Mouse (Mus musculus) stomach, embryonic 14.5 days (tissue): ENCODE measurements around the gene Gapt. TPM values are rescaled to one million over a fixed set of nuclear protein-coding genes. Genes with fewer than 3 reads are reported as not detected.
"Not testable (repeated sequence)": the region's sequence is repeated elsewhere in the genome, so short reads cannot be mapped to it uniquely, and the experiment has no call there.

Source experiments
- ATAC-seq: fragments of 200-750 bp; cut with Nextera tagmentation; 2 replicates; pipeline ENCODE4 v1.8.0; 2017; ENCODE audit warnings: low read depth, moderate TSS enrichment; ENCODE audit not compliant: insufficient number of reproducible peaks, insufficient read depth, low FRiP score
- H3K27ac ChIP-seq: fragments of 300-500 bp; sonication (generic); 2 replicates; pipeline ENCODE4 v1.5.1; 2014; ENCODE audit warnings: mild to moderate bottlenecking, low read length, moderate library complexity, mixed read lengths
- H3K27me3 ChIP-seq: fragments of 300-500 bp; sonication (generic); 2 replicates; pipeline ENCODE4 v1.6.1; 2014; ENCODE audit warnings: low read length, control low read depth, mixed read lengths; ENCODE audit not compliant: control insufficient read depth, insufficient read depth
- H3K36me3 ChIP-seq: fragments of 300-500 bp; sonication (generic); 2 replicates; pipeline ENCODE4 v1.6.1; 2014; ENCODE audit warnings: mild to moderate bottlenecking, control low read depth, low read length, moderate library complexity, mixed read lengths; ENCODE audit not compliant: control insufficient read depth, insufficient read depth
- H3K4me1 ChIP-seq: fragments of 300-500 bp; sonication (generic); 2 replicates; pipeline ENCODE4 v1.6.1; 2014; ENCODE audit warnings: low read length, control low read depth, mixed read lengths; ENCODE audit not compliant: control insufficient read depth, insufficient read depth
- H3K4me2 ChIP-seq: fragments of 300-500 bp; sonication (generic); replicated peaks from 2 replicates; pipeline ENCODE4 v1.6.1; 2014; ENCODE audit warnings: low read depth, low read length, control low read depth
- H3K4me3 ChIP-seq: fragments of 300-500 bp; sonication (generic); 2 replicates; pipeline ENCODE4 v1.5.1; 2014; ENCODE audit warnings: low read depth, low read length, control low read depth
- H3K9ac ChIP-seq: fragments of 300-500 bp; sonication (generic); replicated peaks from 2 replicates; pipeline ENCODE4 v1.6.1; 2014; ENCODE audit warnings: low read depth, mild to moderate bottlenecking, control low read depth, low read length, moderate library complexity, mixed read lengths
- H3K9me3 ChIP-seq: fragments of 300-500 bp; sonication (generic); 2 replicates; pipeline ENCODE4 v1.6.1; 2016; ENCODE audit warnings: low read depth, low read length, control low read depth; ENCODE audit not compliant: control insufficient read depth
- WGBS: fragments of 180-500 bp; shearing (Covaris S2); extraction: QIAGEN DNeasy Blood & Tissue Kit; methylation state at CpG from one replicate; pipeline ENCODE4 v1.1.7; 2014; 5-methylcytosine and 5-hydroxymethylcytosine counted together
- polyA plus RNA-seq: library from polyadenylated mRNA; unstranded; fragments of >200 nt; fragmentation: Nextera tagmentation; extraction: Ambion mirVana; gene quantifications from 2 replicates; pipeline ENCODE4 v1.2.1, GENCODE M21; 2014

The Gapt gene
- polyA plus RNA-seq, 1 experiment from 2014 or later = not detected

- H3K4me3 ChIP-seq, H3K4me2 ChIP-seq, H3K36me3 ChIP-seq, H3K9ac ChIP-seq, H3K4me1 ChIP-seq, H3K27me3 ChIP-seq, ATAC-seq, H3K27ac ChIP-seq, H3K9me3 ChIP-seq: not testable (repeated sequence)
- WGBS = 53% methylated on average over 6 of the region's 6 CpGs
Measured at GRCm38 (mm10) chr13:110368556-110369040, 11.6 kb upstream of the Gapt start.

DNA sequence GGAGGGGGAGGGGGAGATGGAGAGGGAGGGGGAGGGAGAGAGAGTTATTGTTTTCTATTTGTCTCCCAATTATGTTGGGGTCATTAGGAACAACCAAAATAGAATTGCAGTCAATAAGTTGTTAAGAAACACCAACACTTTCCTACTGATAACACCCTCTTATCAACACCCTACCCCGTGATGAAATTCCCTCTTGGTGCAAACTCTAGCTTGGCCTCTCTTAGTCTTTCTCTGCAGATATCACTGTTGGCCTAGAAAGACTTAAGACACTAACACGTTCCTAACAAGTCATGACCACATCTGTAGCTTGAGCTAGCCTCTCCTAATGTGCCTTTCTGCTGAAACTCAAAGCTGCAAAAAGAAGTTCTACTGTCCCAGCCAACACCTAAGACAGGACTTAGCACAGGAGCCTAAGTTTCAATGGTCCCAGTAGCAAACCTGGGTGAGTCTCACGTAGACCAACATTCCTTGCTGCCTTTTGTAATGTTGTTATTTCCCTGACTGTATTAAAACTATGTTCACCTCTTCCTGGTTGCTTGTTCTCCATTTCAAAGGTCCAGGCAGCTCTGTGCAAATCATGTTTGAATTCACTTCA is 11.1 kb upstream of the Gapt start:
- Histone ChIP-seq H3K9ac (no peak overlapping the region), H3K27me3 (no peaks in the 10 kb centered on the region), H3K36me3 (no peaks in the 10 kb centered on the region), H3K4me1 (no peaks in the 10 kb centered on the region), H3K9me3 (no peaks in the 10 kb centered on the region), H3K4me3 (no peak overlapping the region), H3K27ac (no peak overlapping the region), H3K4me2 (no peak overlapping the region)
- WGBS = 83% methylated on average over 3 of the region's 3 CpGs
- ATAC-seq = no peak

DNA sequence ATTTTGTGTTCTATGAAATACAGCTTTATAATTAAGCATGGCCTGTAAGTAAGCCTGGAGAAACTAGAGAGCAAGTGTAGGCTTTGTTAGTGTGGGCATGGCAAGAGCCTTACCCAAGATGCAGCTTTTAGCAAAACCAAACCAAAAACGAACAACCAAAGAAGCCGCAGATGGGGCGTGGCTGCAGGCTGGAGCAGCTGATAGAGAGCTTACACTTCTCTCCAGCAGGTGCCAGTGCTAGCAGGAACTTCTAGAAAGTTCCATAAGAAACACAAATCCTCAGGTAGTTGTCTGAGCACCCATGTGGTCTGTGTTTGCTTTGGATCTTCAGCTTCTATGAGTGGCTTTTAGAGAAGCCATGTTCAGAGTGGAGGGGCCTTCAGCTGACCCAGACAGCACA is 9.5 kb upstream of the Gapt start:
- no peak for ATAC-seq

GRCm38 (mm10) chr13:110363722-110364121 is 6.7 kb upstream of the Gapt start:
- Histone ChIP-seq H3K27me3 (no peaks in the 10 kb centered on the region), H3K36me3 (no peaks in the 10 kb centered on the region), H3K27ac (no peak overlapping the region), H3K4me1 (no peaks in the 10 kb centered on the region), H3K4me3 (no peak overlapping the region), H3K9me3 (no peaks in the 10 kb centered on the region), H3K4me2 (no peak overlapping the region), H3K9ac (no peak overlapping the region)
- WGBS = 77% methylated on average over 6 of the region's 6 CpGs
- no peak for ATAC-seq

More for the DNA sequence above, 9.5 kb upstream of the Gapt start:
- 79% methylated on average over 3 of the region's 3 CpGs for WGBS
- Histone ChIP-seq H3K27me3 (no peaks in the 10 kb centered on the region), H3K4me1 (no peaks in the 10 kb centered on the region), H3K4me2 (no peak overlapping the region), H3K27ac (no peak overlapping the region), H3K9me3 (no peaks in the 10 kb centered on the region), H3K36me3 (no peaks in the 10 kb centered on the region), H3K4me3 (no peak overlapping the region), H3K9ac (no peak overlapping the region)

- Histone ChIP-seq H3K4me1 (no peaks in the 10 kb centered on the region), H3K27me3 (no peaks in the 10 kb centered on the region), H3K36me3 (no peaks in the 10 kb centered on the region), H3K9ac (no peak overlapping the region), H3K9me3 (no peaks in the 10 kb centered on the region), H3K4me2 (no peak overlapping the region), H3K4me3 (no peak overlapping the region), H3K27ac (no peak overlapping the region)
- no peak for ATAC-seq
- WGBS = 87% methylated on average over 6 of the region's 6 CpGs
Measured at GRCm38 (mm10) chr13:110351051-110351450, 5.9 kb downstream of the Gapt start.

GRCm38 (mm10) chr13:110346707-110347106 is 10.3 kb downstream of the Gapt start:
- 52% methylated on average over 7 of the region's 7 CpGs for WGBS
- Histone ChIP-seq H3K9ac (no peak overlapping the region), H3K4me2 (no peak overlapping the region), H3K27me3 (no peaks in the 10 kb centered on the region), H3K4me3 (no peak overlapping the region), H3K27ac (no peak overlapping the region), H3K9me3 (no peaks in the 10 kb centered on the region), H3K4me1 (no peaks in the 10 kb centered on the region), H3K36me3 (no peaks in the 10 kb centered on the region)
- no peak for ATAC-seq

DNA sequence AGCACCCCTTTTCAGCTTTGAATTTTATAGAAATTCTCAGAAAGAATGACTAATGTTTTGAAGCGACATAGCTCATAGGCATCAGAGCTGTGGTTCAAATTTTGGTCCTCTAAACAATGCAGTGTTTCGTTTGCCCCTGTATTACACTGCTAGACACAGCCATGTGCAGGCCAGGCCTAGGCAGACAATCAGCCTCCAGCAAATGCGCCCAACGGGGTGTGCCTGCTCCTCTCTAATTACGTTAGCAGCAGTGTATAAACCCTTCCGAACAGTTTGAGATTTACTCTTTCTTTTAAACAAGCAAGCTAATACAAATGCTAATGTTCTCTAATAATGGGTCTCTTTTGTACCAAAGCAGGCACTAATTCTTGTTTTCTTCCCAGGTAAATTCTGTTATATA is 14.4 kb downstream of the Gapt start:
- no peak for ATAC-seq
- Histone ChIP-seq H3K27me3 (no peaks in the 10 kb centered on the region), H3K4me1 (no peaks in the 10 kb centered on the region), H3K9me3 (no peaks in the 10 kb centered on the region), H3K27ac (no peak overlapping the region), H3K4me3 (no peak overlapping the region), H3K4me2 (no peak overlapping the region), H3K9ac (no peak overlapping the region), H3K36me3 (no peaks in the 10 kb centered on the region)
- WGBS = 77% methylated on average over 6 of the region's 6 CpGs

GRCm38 (mm10) chr13:110332958-110333597 is 23.9 kb downstream of the Gapt start:
- H3K9ac ChIP-seq = no peak overlapping the region
- H3K4me3 ChIP-seq = no peak overlapping the region
- 92% methylated on average over 14 of the region's 14 CpGs for WGBS
- no peak overlapping the region for H3K4me2 ChIP-seq
- no peak for ATAC-seq
- no peaks in the 10 kb centered on the region for H3K27me3 ChIP-seq
- H3K9me3 ChIP-seq = no peaks in the 10 kb centered on the region
- no peaks in the 10 kb centered on the region for H3K36me3 ChIP-seq
- no peaks in the 10 kb centered on the region for H3K4me1 ChIP-seq
- no peak overlapping the region for H3K27ac ChIP-seq

GRCm38 (mm10) chr13:110318746-110319145 is 38.3 kb downstream of the Gapt start:
- no peak overlapping the region for H3K27ac ChIP-seq
- no peaks in the 10 kb centered on the region for H3K4me1 ChIP-seq
- H3K4me2 ChIP-seq = no peak overlapping the region
- H3K9ac ChIP-seq = no peak overlapping the region
- no peak overlapping the region for H3K4me3 ChIP-seq
- H3K36me3 ChIP-seq = no peaks in the 10 kb centered on the region
- no peaks in the 10 kb centered on the region for H3K9me3 ChIP-seq
- H3K27me3 ChIP-seq = no peaks in the 10 kb centered on the region
- ATAC-seq = no peak
- 52% methylated on average over 4 of the region's 4 CpGs for WGBS
